Mouse (Mus musculus) small intestine, adult 2 months (tissue): ENCODE measurements around the gene Vmn1r208.
"Not testable (repeated sequence)": the region's sequence is repeated elsewhere in the genome, so short reads cannot be mapped to it uniquely, and the experiment has no call there.

Experiments
- CTCF ChIP-seq: fragments of 200-500 bp; IDR thresholded peaks from 2 replicates; pipeline ENCODE4 v1.5.1; 2012; ENCODE audit warnings: low read depth, mild to moderate bottlenecking, control low read depth, inconsistent platforms, low read length, moderate library complexity, mixed read lengths; ENCODE audit not compliant: insufficient replicate concordance, insufficient read length; ENCODE audit errors: extremely low read depth
- POLR2A ChIP-seq: fragments of 200-500 bp; IDR thresholded peaks from 2 replicates; pipeline ENCODE4 v1.6.1; 2012; ENCODE audit warnings: low read depth, mild to moderate bottlenecking, control low read depth, inconsistent platforms, low read length, moderate library complexity

- TF ChIP-seq CTCF, POLR2A: not testable (repeated sequence)
Observed at GRCm38 (mm10) chr13:22777300-22777699, at the start of gene Vmn1r208.
